Mouse (Mus musculus) CH12.LX (cell line): ENCODE results near the gene Kitl. TPM values are rescaled to one million over a fixed set of nuclear protein-coding genes. Genes with fewer than 3 reads are reported as not detected.

Experiments
- DNase-seq: peaks from one replicate; pipeline ENCODE4 v3.0.0-alpha.2; 2013; ENCODE audit errors: extremely low read depth
- H3K27ac ChIP-seq: 2 replicates; pipeline ENCODE4 v1.5.1; 2012; ENCODE audit warnings: low read depth, mild to moderate bottlenecking, control low read depth, moderate library complexity; ENCODE audit not compliant: insufficient read depth
- H3K27me3 ChIP-seq: replicated peaks from 2 replicates; pipeline ENCODE3; 2012; ENCODE audit warnings: inconsistent platforms
- H3K36me3 ChIP-seq, 2 experiments: replicated peaks in 1 of 2; 2 replicates each; pipeline versions ENCODE3 to v1.6.1; 2012; ENCODE audit warnings: inconsistent platforms in 1 of 2, low read length in 1 of 2, mild to moderate bottlenecking in 1 of 2, mixed read lengths in 1 of 2, moderate library complexity in 1 of 2; ENCODE audit not compliant: control insufficient read depth in 1 of 2, insufficient read depth in 1 of 2
- H3K4me1 ChIP-seq, 2 experiments: 2 replicates each; pipeline ENCODE4 v1.6.1; 2012; ENCODE audit warnings: inconsistent platforms in 1 of 2, moderate library complexity in 1 of 2; ENCODE audit not compliant: insufficient read depth in 2 of 2, control insufficient read depth in 1 of 2
- H3K4me2 ChIP-seq: 2 replicates; pipeline ENCODE4 v1.6.1; 2012; ENCODE audit warnings: low read depth, mild to moderate bottlenecking, control low read depth; ENCODE audit not compliant: poor library complexity, insufficient read depth, severe bottlenecking
- H3K4me3 ChIP-seq, 3 experiments: fragments of 150-350 bp in 1 of 3; sonication (generic) in 1 of 3; replicated peaks in 1 of 3; 2 replicates each; pipeline versions ENCODE3 to v1.5.1; 2011 to 2012; ENCODE audit warnings: low read depth in 2 of 3, low read length in 2 of 3, mild to moderate bottlenecking in 2 of 3, moderate library complexity in 2 of 3, control low read depth in 1 of 3, improper control_type of control experiment in 1 of 3, inconsistent platforms in 1 of 3, mixed read lengths in 1 of 3; ENCODE audit not compliant: poor library complexity in 1 of 3
- H3K79me2 ChIP-seq: replicated peaks from 2 replicates; pipeline ENCODE4 v1.6.1; 2012; ENCODE audit warnings: mild to moderate bottlenecking, moderate library complexity; ENCODE audit not compliant: control insufficient read depth, poor library complexity, insufficient read depth, severe bottlenecking; ENCODE audit errors: extremely low read depth
- H3K9ac ChIP-seq: 2 replicates; pipeline ENCODE4 v1.6.1; 2012; ENCODE audit warnings: low read depth, mild to moderate bottlenecking, control low read depth, moderate library complexity; ENCODE audit not compliant: insufficient read depth
- H3K9me3 ChIP-seq: replicated peaks from 2 replicates; pipeline ENCODE3; 2012; ENCODE audit warnings: low read length, inconsistent platforms, mixed read lengths
- CTCF ChIP-seq, 2 experiments: IDR thresholded peaks in 1 of 2; conservative IDR thresholded peaks in 1 of 2; 2 replicates each; pipeline ENCODE4 v1.5.1; 2011 to 2012; ENCODE audit warnings: low read depth in 2 of 2, low read length in 2 of 2, improper control_type of control experiment in 1 of 2, inconsistent platforms in 1 of 2, mild to moderate bottlenecking in 1 of 2, moderate library complexity in 1 of 2
- ELF1 ChIP-seq: IDR thresholded peaks from 2 replicates; pipeline ENCODE4 v1.6.1; 2014; ENCODE audit warnings: low read depth, mild to moderate bottlenecking, inconsistent platforms, low read length, improper control_type of control experiment
- EP300 ChIP-seq: IDR thresholded peaks from 2 replicates; pipeline ENCODE4 v1.6.1; 2011; ENCODE audit warnings: low read length, improper control_type of control experiment
- ETS1 ChIP-seq: conservative IDR thresholded peaks from 2 replicates; pipeline ENCODE4 v1.6.1; 2012; ENCODE audit warnings: low read depth, mild to moderate bottlenecking, inconsistent platforms, low read length, improper control_type of control experiment, moderate library complexity
- GABPA ChIP-seq: IDR thresholded peaks from 2 replicates; pipeline ENCODE4 v1.6.1; 2012; ENCODE audit warnings: low read depth, low read length, improper control_type of control experiment, inconsistent platforms; ENCODE audit not compliant: insufficient replicate concordance
- MAFK ChIP-seq: IDR thresholded peaks from 2 replicates; pipeline ENCODE4 v1.6.1; 2011; ENCODE audit warnings: low read length, improper control_type of control experiment; ENCODE audit not compliant: insufficient replicate concordance
- MEF2A ChIP-seq: IDR thresholded peaks from 2 replicates; pipeline ENCODE4 v1.6.1; 2014; ENCODE audit warnings: low read depth, mild to moderate bottlenecking, inconsistent platforms, low read length, improper control_type of control experiment, borderline replicate concordance
- MXI1 ChIP-seq: IDR thresholded peaks from 2 replicates; pipeline ENCODE4 v1.6.1; 2011; ENCODE audit warnings: mild to moderate bottlenecking, low read depth, low read length, improper control_type of control experiment
- PAX5 ChIP-seq: IDR thresholded peaks from 2 replicates; pipeline ENCODE4 v1.6.1; 2012; ENCODE audit warnings: low read length, inconsistent platforms, mixed read lengths
- POLR2AphosphoS2 ChIP-seq: IDR thresholded peaks from 2 replicates; pipeline ENCODE4 v1.6.1; 2011; ENCODE audit warnings: low read depth, low read length, improper control_type of control experiment
- SMC3 ChIP-seq: IDR thresholded peaks from 2 replicates; pipeline ENCODE4 v1.6.1; 2011; ENCODE audit warnings: low read depth, low read length, improper control_type of control experiment
- UBTF ChIP-seq: IDR thresholded peaks from 2 replicates; pipeline ENCODE4 v1.6.1; 2012; ENCODE audit warnings: low read depth, mild to moderate bottlenecking, inconsistent platforms, low read length, improper control_type of control experiment, moderate library complexity
- USF2 ChIP-seq: conservative IDR thresholded peaks from 2 replicates; pipeline ENCODE4 v1.6.1; 2011; ENCODE audit warnings: low read depth, low read length, improper control_type of control experiment
- ZMIZ1 ChIP-seq: IDR thresholded peaks from 2 replicates; pipeline ENCODE4 v1.6.1; 2012; ENCODE audit warnings: low read depth, mild to moderate bottlenecking, inconsistent platforms, low read length, improper control_type of control experiment
- dilution Hi-C: fragments of 300-500 bp; cut with MboI; formaldehyde crosslinking; loops from 2 replicates; pipeline ENCODE4 v1.14.3; 2020; ENCODE audit warnings: low sequenced_read_pairs; ENCODE audit not compliant: extremely low pct_unique_long_range_greater_than_20kb, extremely low pct_ligation_motif_present
- in situ Hi-C: fragments of 300-500 bp; cut with MboI; formaldehyde crosslinking; loops from 3 replicates; pipeline ENCODE4 v1.14.3; 2019; ENCODE audit warnings: low sequenced_read_pairs, low pct_ligation_motif_present, low pct_unique_long_range_greater_than_20kb, mixed read lengths
- polyA plus RNA-seq: library from polyadenylated mRNA; unstranded; fragments of >175 nt; gene quantifications from 2 replicates; pipeline ENCODE4 v1.2.1, GENCODE M21; 2012; ENCODE audit warnings: low read depth; ENCODE audit not compliant: insufficient read length
- total RNA-seq, 2 experiments: library from RNA; depleted of rRNA; stranded (reverse); fragments of 300-350 nt in 1 of 2; fragments of >200 nt in 1 of 2; gene quantifications; 2 replicates each; pipeline ENCODE4 v1.2.3; 2012 to 2014

Gene Kitl
- total and polyA plus RNA-seq, 3 experiments = not detected

GRCm38 (mm10) chr10:100057106-100057623, 41.7 kb downstream of the Kitl start:
- H3K4me3 ChIP-seq = no peak overlapping the region
- dilution Hi-C loops = no loop called here
- H3K27me3 ChIP-seq = no peaks in the 10 kb centered on the region
- TF ChIP-seq CTCF (conservative IDR thresholded peaks at IDR 0.05 in 1 of 2, IDR thresholded peaks at IDR 0.05 in 1 of 2; ENCODE audit: low read depth in 2 of 2, low read length in 2 of 2) (no peak), UBTF (no peak), POLR2AphosphoS2 (no peak), ETS1 (no peak), EP300 (no peak), MEF2A (no peak), USF2 (no peak), ZMIZ1 (no peak), MXI1 (no peak), GABPA (no peak), PAX5 (no peak), MAFK (no peak)
- TF ChIP-seq, all 38 proteins: peak for 0
- H3K79me2 ChIP-seq = no peaks in the 10 kb centered on the region
- H3K27ac ChIP-seq = no peak overlapping the region
- no peak overlapping the region for H3K9ac ChIP-seq
- H3K9me3 ChIP-seq = peaks cover 63% of the 10 kb centered on the region
- no peaks in the 10 kb centered on the region for H3K36me3 ChIP-seq
- no peak for DNase-seq
- in situ Hi-C loops = no loop called here
- H3K4me1 ChIP-seq = no peaks in the 10 kb centered on the region
- no peak overlapping the region for H3K4me2 ChIP-seq

DNA sequence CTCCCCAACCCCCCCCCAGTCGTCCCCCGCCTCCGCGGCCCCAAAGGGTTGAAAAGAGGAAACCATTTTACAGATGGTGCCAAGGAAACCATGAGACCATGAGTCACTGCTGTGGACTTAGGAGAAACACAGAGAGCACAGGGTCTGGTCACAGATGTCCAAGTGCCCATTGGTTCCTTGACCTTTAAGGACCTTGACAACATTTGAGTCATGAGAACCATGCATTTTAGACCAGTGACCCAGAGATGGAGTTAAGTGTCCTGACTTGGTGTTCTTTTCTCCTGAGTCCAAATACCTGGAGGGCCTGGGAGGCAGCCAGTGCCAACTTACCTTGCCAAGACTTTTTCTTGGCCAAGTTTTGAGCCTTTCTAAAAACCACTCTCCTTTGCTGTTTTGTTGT, 43.9 kb downstream of the Kitl start:
- no peak for TF ChIP-seq UBTF
- no peak for TF ChIP-seq USF2
- TF ChIP-seq SMC3 = no peak
- TF ChIP-seq ELF1 = no peak
- Histone ChIP-seq H3K79me2 (no peaks in the 10 kb centered on the region), H3K9me3 (peaks cover 52% of the 10 kb centered on the region), H3K36me3 (no peaks in the 10 kb centered on the region), H3K9ac (no peak overlapping the region), H3K4me1 (no peaks in the 10 kb centered on the region), H3K4me2 (no peak overlapping the region), H3K4me3 (no peak overlapping the region), H3K27ac (no peak overlapping the region), H3K27me3 (no peaks in the 10 kb centered on the region)
- dilution Hi-C loops (no loop called here), in situ Hi-C loops (no loop called here)
- no peak for DNase-seq
